Mouse (Mus musculus) megakaryocyte, embryonic 14.5 days (primary cell): ENCODE measurements at regions not wholly inside any gene's neighbourhood (a gene's known extent, or its start where the extent isn't known, plus 50 kb on each side); places are given as distances from the start of the nearest gene placed in this dataset.

ENCODE experiments used
- FLI1 ChIP-seq: IDR thresholded peaks from 2 replicates; pipeline ENCODE4 v1.6.1; 2012; ENCODE audit warnings: low read length, inconsistent platforms, mixed read lengths
- GATA1 ChIP-seq: IDR thresholded peaks from 3 replicates; pipeline ENCODE4 v1.6.1; 2012; ENCODE audit warnings: mixed read lengths, low read length, inconsistent platforms, borderline replicate concordance

- no peak for TF ChIP-seq GATA1
- TF ChIP-seq FLI1, result no peak
These were observed 57.3 kb upstream of the Rxfp2 start for GRCm38 (mm10) chr5:149961178-149961577.
